Mouse (Mus musculus) lung, postnatal 0 days (tissue): Measurements from ENCODE around the gene Rab11fip4. TPM values are rescaled to one million over a fixed set of nuclear protein-coding genes. Genes with fewer than 3 reads are reported as not detected.

Experiments used
- ATAC-seq: fragments of 200-750 bp; cut with Nextera tagmentation; 2 replicates; pipeline ENCODE4 v1.8.0; 2017; ENCODE audit warnings: moderate library complexity
- DNase-seq: peaks from one replicate; pipeline ENCODE4 v3.0.0-alpha.2; 2016; ENCODE audit warnings: low spot score
- H3K27ac ChIP-seq: fragments of 300-500 bp; sonication (generic); 2 replicates; pipeline ENCODE4 v1.5.1; 2014; ENCODE audit warnings: antibody characterized with exemption, mild to moderate bottlenecking, low read length, mixed read lengths
- H3K27me3 ChIP-seq: fragments of 300-500 bp; sonication (generic); replicated peaks from 2 replicates; pipeline ENCODE4 v1.6.1; 2014; ENCODE audit warnings: low read length, mixed read lengths; ENCODE audit not compliant: insufficient read depth
- H3K36me3 ChIP-seq: fragments of 300-500 bp; sonication (generic); 2 replicates; pipeline ENCODE4 v1.6.1; 2014; ENCODE audit warnings: low read length, mixed read lengths; ENCODE audit not compliant: insufficient read depth
- H3K4me1 ChIP-seq: fragments of 300-500 bp; sonication (generic); 2 replicates; pipeline ENCODE4 v1.6.1; 2014; ENCODE audit warnings: antibody characterized with exemption, low read depth, low read length, mixed read lengths; ENCODE audit not compliant: insufficient read depth
- H3K4me2 ChIP-seq: fragments of 300-500 bp; sonication (generic); replicated peaks from 2 replicates; pipeline ENCODE4 v1.6.1; 2014; ENCODE audit warnings: low read depth, mild to moderate bottlenecking, low read length, moderate library complexity, mixed read lengths
- H3K4me3 ChIP-seq: fragments of 300-500 bp; sonication (generic); 2 replicates; pipeline ENCODE4 v1.5.1; 2014; ENCODE audit warnings: low read depth, low read length
- H3K9ac ChIP-seq: fragments of 300-500 bp; sonication (generic); replicated peaks from 2 replicates; pipeline ENCODE4 v1.6.1; 2014; ENCODE audit warnings: low read depth, mild to moderate bottlenecking
- H3K9me3 ChIP-seq: fragments of 300-500 bp; sonication (generic); 2 replicates; pipeline ENCODE4 v1.6.1; 2016; ENCODE audit warnings: low read length, mixed read lengths
- CTCF ChIP-seq: IDR thresholded peaks from 2 replicates; pipeline ENCODE4 v1.5.1; 2016; ENCODE audit warnings: antibody characterized with exemption, mild to moderate bottlenecking
- EP300 ChIP-seq: IDR thresholded peaks from 2 replicates; pipeline ENCODE4 v1.6.1; 2016; ENCODE audit warnings: antibody characterized with exemption, mild to moderate bottlenecking, control low read depth
- WGBS: fragments of 180-500 bp; shearing (Covaris S2); extraction: QIAGEN DNeasy Blood & Tissue Kit; methylation state at CpG from one replicate; pipeline ENCODE4 v1.1.7; 2014; 5-methylcytosine and 5-hydroxymethylcytosine counted together
- polyA plus RNA-seq: library from polyadenylated mRNA; unstranded; fragments of >200 nt; fragmentation: Nextera tagmentation; extraction: Ambion mirVana; gene quantifications from 2 replicates; pipeline ENCODE4 v1.2.1, GENCODE M21; 2015

The Rab11fip4 gene
- polyA plus RNA-seq, 1 experiment from 2014 or later: 0.74 TPM

GRCm38 (mm10) chr11:79612046-79612600 lies 21.1 kb downstream of the Rab11fip4 start:
- ATAC-seq (no peak), DNase-seq (no peak)
- no peaks in the 10 kb centered on the region for H3K4me1 ChIP-seq
- H3K9ac ChIP-seq: no peak overlapping the region
- H3K36me3 ChIP-seq: no peaks in the 10 kb centered on the region
- no peak overlapping the region for H3K4me2 ChIP-seq
- WGBS: 11% methylated on average over 1 of the region's 1 CpGs
- no peaks in the 10 kb centered on the region for H3K27me3 ChIP-seq
- no peak overlapping the region for H3K27ac ChIP-seq
- no peak overlapping the region for H3K4me3 ChIP-seq
- TF ChIP-seq EP300 (no peak), CTCF (no peak)
- H3K9me3 ChIP-seq: no peaks in the 10 kb centered on the region

GRCm38 (mm10) chr11:79613084-79613483 lies 22.1 kb downstream of the Rab11fip4 start:
- WGBS: 47% methylated on average over 3 of the region's 3 CpGs
- no peaks in the 10 kb centered on the region for H3K4me1 ChIP-seq
- ATAC-seq: no peak
- no peaks in the 10 kb centered on the region for H3K27me3 ChIP-seq
- TF ChIP-seq CTCF (no peak), EP300 (no peak)
- DNase-seq: no peak
- no peak overlapping the region for H3K4me3 ChIP-seq
- no peaks in the 10 kb centered on the region for H3K36me3 ChIP-seq
- no peak overlapping the region for H3K4me2 ChIP-seq
- no peak overlapping the region for H3K27ac ChIP-seq
- H3K9ac ChIP-seq: no peak overlapping the region
- H3K9me3 ChIP-seq: no peaks in the 10 kb centered on the region

GRCm38 (mm10) chr11:79613711-79614110 lies 22.7 kb downstream of the Rab11fip4 start:
- H3K9ac ChIP-seq: no peak overlapping the region
- DNase-seq (no peak), ATAC-seq (no peak)
- no peak overlapping the region for H3K27ac ChIP-seq
- H3K4me3 ChIP-seq: no peak overlapping the region
- no peaks in the 10 kb centered on the region for H3K27me3 ChIP-seq
- H3K4me2 ChIP-seq: no peak overlapping the region
- no peaks in the 10 kb centered on the region for H3K9me3 ChIP-seq
- TF ChIP-seq EP300 (no peak), CTCF (no peak)
- no peaks in the 10 kb centered on the region for H3K4me1 ChIP-seq
- no peaks in the 10 kb centered on the region for H3K36me3 ChIP-seq
- WGBS: 48% methylated on average over 4 of the region's 4 CpGs

GRCm38 (mm10) chr11:79614880-79615279 lies 23.9 kb downstream of the Rab11fip4 start:
- no peak overlapping the region for H3K4me2 ChIP-seq
- H3K27ac ChIP-seq: no peak overlapping the region
- H3K9me3 ChIP-seq: no peaks in the 10 kb centered on the region
- H3K9ac ChIP-seq: no peak overlapping the region
- ATAC-seq: no peak
- no peaks in the 10 kb centered on the region for H3K36me3 ChIP-seq
- H3K27me3 ChIP-seq: no peaks in the 10 kb centered on the region
- H3K4me1 ChIP-seq: no peaks in the 10 kb centered on the region
- no peak for DNase-seq
- TF ChIP-seq EP300 (no peak), CTCF (no peak)
- H3K4me3 ChIP-seq: no peak overlapping the region
- WGBS: 83% methylated on average over 3 of the region's 3 CpGs

GRCm38 (mm10) chr11:79615871-79616270 lies 24.9 kb downstream of the Rab11fip4 start:
- no peak overlapping the region for H3K4me3 ChIP-seq
- H3K9me3 ChIP-seq: no peaks in the 10 kb centered on the region
- no peak overlapping the region for H3K27ac ChIP-seq
- H3K27me3 ChIP-seq: no peaks in the 10 kb centered on the region
- WGBS: 45% methylated on average over 5 of the region's 5 CpGs
- no peak overlapping the region for H3K9ac ChIP-seq
- no peaks in the 10 kb centered on the region for H3K36me3 ChIP-seq
- H3K4me2 ChIP-seq: no peak overlapping the region
- ATAC-seq: no peak
- no peak for DNase-seq
- TF ChIP-seq CTCF: no peak
- TF ChIP-seq EP300: no peak
- H3K4me1 ChIP-seq: no peaks in the 10 kb centered on the region

- ATAC-seq (no peak), DNase-seq (no peak)
- Histone ChIP-seq H3K9ac (no peak overlapping the region), H3K27ac (no peak overlapping the region), H3K4me3 (no peak overlapping the region), H3K36me3 (no peaks in the 10 kb centered on the region), H3K27me3 (no peaks in the 10 kb centered on the region), H3K9me3 (no peaks in the 10 kb centered on the region), H3K4me1 (no peaks in the 10 kb centered on the region), H3K4me2 (no peak overlapping the region)
- 84% methylated on average over 8 of the region's 8 CpGs for WGBS
- TF ChIP-seq CTCF (no peak), EP300 (no peak)
These were observed 27.0 kb downstream of the Rab11fip4 start for GRCm38 (mm10) chr11:79617991-79618390.

- no peak overlapping the region for H3K4me2 ChIP-seq
- no peak overlapping the region for H3K27ac ChIP-seq
- TF ChIP-seq EP300 (no peak), CTCF (no peak)
- 54% methylated on average over 5 of the region's 5 CpGs for WGBS
- H3K36me3 ChIP-seq: no peaks in the 10 kb centered on the region
- no peaks in the 10 kb centered on the region for H3K4me1 ChIP-seq
- no peaks in the 10 kb centered on the region for H3K27me3 ChIP-seq
- peak; percentile 61 for DNase-seq
- ATAC-seq: peak; percentile 43; the same call in 1 of the 2 replicates
- no peaks in the 10 kb centered on the region for H3K9me3 ChIP-seq
- no peak overlapping the region for H3K4me3 ChIP-seq
- H3K9ac ChIP-seq: no peak overlapping the region
These were observed 32.0 kb downstream of the Rab11fip4 start for GRCm38 (mm10) chr11:79623029-79623428.
